Mouse (Mus musculus): ENCODE results near the gene Thra. TPM values are rescaled to one million over a fixed set of nuclear protein-coding genes. Genes with fewer than 3 reads are reported as not detected.

Thra gene
- polyA plus RNA-seq, 1 experiment: 23.5 TPM

DNA sequence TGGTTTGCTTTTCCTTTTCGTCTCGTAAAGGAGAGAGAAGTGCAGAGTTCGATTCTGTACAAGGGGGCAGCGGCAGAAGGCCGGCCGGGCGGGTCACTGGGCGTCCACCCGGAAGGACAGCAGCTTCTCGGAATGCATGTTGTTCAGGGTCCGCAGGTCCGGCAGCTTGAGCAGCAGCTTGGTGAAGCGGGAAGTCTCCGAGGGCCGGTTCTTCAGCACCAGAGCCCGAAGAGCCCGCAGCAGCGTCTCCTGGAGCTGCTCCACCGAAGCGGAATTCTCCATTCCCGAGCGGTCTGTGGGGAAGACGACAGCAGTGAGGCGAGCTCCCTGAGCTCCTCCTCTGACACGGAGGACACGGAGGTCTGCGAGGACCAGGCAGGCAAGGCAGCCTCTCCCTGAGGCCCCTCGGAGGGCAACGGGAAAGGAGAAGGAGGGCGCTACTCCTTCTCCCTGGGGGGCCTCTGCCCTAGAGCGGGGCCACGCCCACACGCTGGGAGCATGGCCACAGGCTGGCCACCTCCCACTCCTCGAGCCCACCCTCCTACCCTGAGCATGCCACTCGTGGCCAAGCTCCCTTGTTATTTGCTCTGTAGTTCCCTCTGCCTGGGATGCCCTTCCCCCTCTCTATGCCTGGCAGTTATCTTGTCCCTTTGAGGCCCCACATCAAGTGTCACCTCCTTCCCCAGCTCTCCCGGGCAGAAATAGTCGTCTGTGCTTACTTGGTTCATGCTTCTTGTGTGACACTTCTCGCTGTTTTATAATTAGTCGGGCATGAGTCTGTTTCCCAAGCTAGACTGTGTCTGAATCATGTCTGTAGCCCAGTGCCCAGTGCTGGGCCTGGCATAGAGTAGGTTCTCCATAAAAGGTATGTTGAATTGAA, 27.9 kb downstream of the Thra start:
- Histone ChIP-seq H3K27ac (ENCODE audit: insufficient read depth, low read depth, low read length) (no peak overlapping the region), H3K4me3 (ENCODE audit: insufficient read depth, low read length) (no peak overlapping the region), H3K4me1 (ENCODE audit: control insufficient read depth, insufficient read depth, low read length) (peaks cover 14% of the 10 kb centered on the region)
- TF ChIP-seq POLR2A (IDR thresholded peaks at IDR 0.05; ENCODE audit: borderline replicate concordance, low read depth, low read length) (no peak), CTCF (IDR thresholded peaks at IDR 0.05; ENCODE audit: low read depth, low read length) (no peak)

DNA sequence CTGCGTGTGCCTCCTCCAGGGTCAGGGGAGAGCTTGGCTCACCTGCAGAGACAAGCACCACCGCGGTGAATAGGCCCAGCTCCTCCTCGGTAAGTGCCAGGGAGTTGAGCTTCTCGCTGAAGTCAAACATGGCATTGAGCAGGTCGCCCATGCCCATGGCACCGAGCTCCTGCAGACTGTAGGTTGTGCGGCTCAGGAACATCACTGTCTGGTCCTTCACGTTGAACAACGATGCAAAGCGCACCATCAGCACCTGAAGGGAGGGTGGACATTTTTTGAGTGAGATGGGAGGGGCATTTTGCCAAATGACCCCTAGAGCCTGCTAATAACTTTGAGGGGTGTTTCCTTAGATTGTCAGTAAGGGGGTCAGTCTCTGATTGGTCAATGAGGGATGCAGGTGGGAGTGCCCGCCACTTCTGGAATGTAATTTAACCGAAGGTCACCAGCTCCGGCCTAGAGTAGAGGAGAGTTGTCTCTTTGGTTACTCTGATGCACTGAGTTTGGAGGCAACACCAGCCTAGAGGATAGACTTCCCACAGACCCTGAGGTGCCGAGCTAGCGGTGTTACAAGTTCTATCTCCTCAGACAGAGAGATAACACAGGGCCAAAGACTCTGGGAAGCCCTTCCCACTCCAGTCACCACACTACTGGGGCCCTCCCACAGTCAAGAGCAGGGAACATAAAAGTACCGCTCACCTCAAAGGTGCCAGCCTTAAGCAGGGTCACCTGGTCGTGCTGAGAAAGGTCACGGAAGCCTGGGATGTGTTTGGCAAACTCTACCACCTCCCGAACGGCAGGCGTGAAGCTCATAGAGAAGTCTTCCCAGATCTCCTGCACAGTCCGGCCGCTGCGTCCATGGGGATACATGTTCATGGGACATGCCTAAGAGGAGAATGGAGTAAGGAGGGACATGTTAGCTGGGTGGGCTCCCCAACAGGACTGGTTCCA, 28.8 kb downstream of the Thra start:
- TF ChIP-seq POLR2A (IDR thresholded peaks at IDR 0.05; ENCODE audit: borderline replicate concordance, low read depth, low read length) (no peak), CTCF (IDR thresholded peaks at IDR 0.05; ENCODE audit: low read depth, low read length) (no peak)
- Histone ChIP-seq H3K27ac (ENCODE audit: insufficient read depth, low read depth, low read length) (no peak overlapping the region), H3K4me1 (ENCODE audit: control insufficient read depth, insufficient read depth, low read length) (peaks cover 14% of the 10 kb centered on the region), H3K4me3 (ENCODE audit: insufficient read depth, low read length) (no peak overlapping the region)

DNA sequence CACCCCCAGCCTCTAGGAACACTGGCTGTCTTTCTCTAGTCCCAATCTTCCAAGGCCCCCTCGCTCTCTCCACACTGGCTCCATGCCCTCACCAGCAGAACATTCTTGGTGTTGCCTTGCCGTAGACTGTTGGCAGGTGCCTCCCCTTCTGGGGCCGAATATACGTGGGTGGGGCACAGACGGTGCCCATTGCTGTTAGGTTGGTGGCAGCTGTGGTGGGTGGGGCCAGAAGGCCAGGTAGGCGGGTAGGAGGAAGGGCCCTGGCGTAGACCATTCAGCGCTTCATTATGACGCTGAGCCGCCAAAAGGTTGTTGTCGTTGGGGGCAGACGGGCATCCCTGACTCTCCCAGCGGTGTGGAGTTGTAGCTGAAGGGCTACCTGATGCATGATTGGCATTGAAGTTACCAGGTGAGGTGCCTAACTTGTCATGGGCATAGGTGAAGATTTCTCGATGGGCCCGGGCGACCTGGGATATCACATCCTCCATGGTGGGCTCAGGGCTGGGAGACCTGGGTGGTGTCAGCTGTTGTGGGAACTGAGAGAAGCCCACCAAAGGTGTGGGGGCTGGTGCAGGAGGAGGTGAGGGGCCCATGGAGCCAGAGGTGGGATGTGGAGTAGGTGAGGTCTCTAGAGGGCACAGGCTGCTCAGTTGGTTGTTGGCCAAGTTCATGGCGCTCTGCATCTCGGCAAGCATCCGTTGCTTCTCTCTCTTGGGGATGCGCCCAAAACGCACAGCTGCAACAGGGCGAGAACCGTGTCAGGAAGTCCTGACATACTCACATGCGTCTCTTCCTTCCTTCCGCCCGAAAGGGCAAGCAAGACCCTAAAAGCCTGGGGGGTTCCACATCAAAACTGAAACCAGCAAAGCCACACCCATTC, 29.9 kb downstream of the Thra start:
- peaks cover 14% of the 10 kb centered on the region for H3K4me1 ChIP-seq (ENCODE audit: control insufficient read depth, insufficient read depth, low read length)
- H3K27ac ChIP-seq (ENCODE audit: insufficient read depth, low read depth, low read length): no peak overlapping the region
- H3K4me3 ChIP-seq (ENCODE audit: insufficient read depth, low read length): no peak overlapping the region
- no peak for TF ChIP-seq POLR2A (IDR thresholded peaks at IDR 0.05; ENCODE audit: borderline replicate concordance, low read depth, low read length)
- no peak for TF ChIP-seq CTCF (IDR thresholded peaks at IDR 0.05; ENCODE audit: low read depth, low read length)

DNA sequence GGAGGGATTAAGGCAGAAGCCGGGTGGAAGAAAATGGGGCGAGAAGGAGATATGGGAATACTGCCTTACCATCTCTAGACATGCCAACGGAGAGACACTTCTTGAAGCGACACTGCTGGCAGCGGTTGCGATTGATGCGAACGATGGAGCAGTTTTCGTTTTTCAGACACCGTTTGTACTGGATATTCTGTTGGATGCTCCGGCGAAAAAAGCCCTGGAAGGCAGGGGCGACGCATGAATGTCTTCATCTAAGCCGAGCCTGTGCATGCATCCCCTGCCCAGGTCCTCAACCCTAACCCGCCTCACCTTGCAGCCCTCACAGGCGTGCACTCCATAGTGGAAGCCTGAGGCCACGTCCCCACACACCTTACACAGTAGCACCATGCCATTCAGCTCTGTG, 30.7 kb downstream of the Thra start:
- Histone ChIP-seq H3K27ac (ENCODE audit: insufficient read depth, low read depth, low read length) (no peak overlapping the region), H3K4me1 (ENCODE audit: control insufficient read depth, insufficient read depth, low read length) (peaks cover 15% of the 10 kb centered on the region), H3K4me3 (ENCODE audit: insufficient read depth, low read length) (no peak overlapping the region)
- TF ChIP-seq POLR2A (IDR thresholded peaks at IDR 0.05; ENCODE audit: borderline replicate concordance, low read depth, low read length): no peak

DNA sequence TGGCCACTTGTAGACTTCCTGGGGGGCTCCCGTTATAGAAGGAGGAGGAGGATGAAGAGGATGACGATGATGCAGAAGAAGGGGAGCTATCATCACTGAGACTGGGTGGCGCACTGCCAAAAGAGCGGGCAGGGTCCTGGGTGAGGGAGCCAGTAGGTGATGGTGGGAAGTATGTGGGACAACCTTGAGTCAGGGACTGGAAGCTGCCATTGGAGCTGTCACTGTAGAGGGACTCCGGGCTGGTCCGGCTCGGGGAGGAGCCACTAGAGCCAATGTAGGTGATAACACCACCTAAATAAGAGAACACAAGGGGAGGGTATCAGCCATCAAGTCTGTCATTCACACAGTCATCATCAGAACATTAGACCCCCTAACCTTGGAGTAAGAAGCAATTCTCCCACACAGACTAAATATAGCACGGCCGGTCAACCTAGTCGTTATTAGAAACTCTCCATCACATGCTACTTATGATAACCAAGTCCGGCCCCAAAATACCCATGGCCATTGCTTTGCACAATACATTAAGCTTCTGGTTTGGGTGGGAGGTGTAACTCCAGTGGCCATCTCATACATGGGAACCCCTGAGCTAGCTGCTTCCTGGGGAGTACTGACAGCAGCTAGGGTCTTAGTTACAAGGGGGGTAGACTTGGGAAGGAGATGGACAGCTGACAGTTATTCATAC, 31.5 kb downstream of the Thra start:
- Histone ChIP-seq H3K4me1 (ENCODE audit: control insufficient read depth, insufficient read depth, low read length) (peaks cover 20% of the 10 kb centered on the region), H3K27ac (ENCODE audit: insufficient read depth, low read depth, low read length) (no peak overlapping the region), H3K4me3 (ENCODE audit: insufficient read depth, low read length) (no peak overlapping the region)
- no peak for TF ChIP-seq CTCF (IDR thresholded peaks at IDR 0.05; ENCODE audit: low read depth, low read length)
- no peak for TF ChIP-seq POLR2A (IDR thresholded peaks at IDR 0.05; ENCODE audit: borderline replicate concordance, low read depth, low read length)

DNA sequence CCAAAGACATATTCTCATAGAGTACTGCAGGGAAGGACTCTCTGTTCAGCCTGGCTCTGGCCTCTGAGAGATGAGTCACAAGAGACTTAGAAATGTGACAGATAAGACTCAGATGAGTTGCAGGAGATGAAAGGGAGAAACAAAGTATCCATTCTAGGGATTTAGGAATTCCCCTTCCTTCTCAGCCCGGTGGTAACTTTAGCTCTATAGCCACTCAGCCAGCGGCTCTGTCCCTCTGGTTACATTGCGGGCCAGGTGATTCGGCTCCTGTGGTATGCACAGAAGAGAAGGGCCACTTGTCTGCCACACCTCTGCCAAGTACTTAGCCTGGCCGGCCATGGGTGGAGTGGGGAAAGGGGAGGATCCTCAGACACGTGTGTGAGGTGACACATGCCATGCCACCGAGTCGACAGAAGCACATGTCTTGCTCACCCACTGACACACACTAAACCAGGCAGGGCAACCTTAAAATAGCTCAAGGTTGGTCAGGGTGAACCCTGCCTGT, 32.3 kb downstream of the Thra start:
- TF ChIP-seq CTCF (IDR thresholded peaks at IDR 0.05; ENCODE audit: low read depth, low read length): no peak
- TF ChIP-seq POLR2A (IDR thresholded peaks at IDR 0.05; ENCODE audit: borderline replicate concordance, low read depth, low read length): no peak
- peak overlapping the region; percentile 16; the same call in 1 of the 2 replicates for H3K4me3 ChIP-seq (ENCODE audit: insufficient read depth, low read length)
- no peak overlapping the region for H3K27ac ChIP-seq (ENCODE audit: insufficient read depth, low read depth, low read length)
- peaks cover 27% of the 10 kb centered on the region for H3K4me1 ChIP-seq (ENCODE audit: control insufficient read depth, insufficient read depth, low read length)

DNA sequence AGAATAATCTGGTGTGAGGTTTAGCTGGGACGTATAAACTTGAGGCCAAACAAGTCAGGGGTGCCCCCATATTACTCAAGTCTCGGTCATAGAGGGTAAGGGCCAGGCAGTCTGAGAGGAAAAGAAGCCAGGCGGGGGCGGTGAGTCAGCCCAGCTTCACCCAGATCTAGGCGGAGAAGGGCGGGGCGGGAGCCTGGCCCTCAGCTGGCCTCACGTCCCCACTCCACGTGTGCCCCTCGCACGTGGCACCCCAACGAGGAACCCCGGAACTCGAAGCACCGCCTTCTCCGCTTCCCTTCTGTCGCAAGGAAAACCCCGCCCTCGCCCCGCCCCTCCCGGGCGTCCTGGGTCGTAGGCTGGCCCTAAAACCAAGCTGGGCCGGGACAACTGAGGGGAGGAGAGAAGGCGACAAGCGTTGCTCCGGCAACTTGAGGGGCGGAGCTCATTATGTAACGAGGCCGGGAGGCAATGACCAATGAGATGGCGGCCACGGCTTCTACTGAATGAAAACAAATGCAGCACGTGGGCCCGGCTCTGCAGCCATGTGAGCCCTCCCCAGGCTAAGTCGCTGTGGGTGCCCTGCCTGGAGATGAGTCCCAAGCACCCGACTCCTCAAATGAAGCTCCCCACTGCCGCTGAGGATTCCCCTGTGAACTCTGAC, 33.3 kb downstream of the Thra start:
- H3K4me1 ChIP-seq (ENCODE audit: control insufficient read depth, insufficient read depth, low read length): peaks cover 34% of the 10 kb centered on the region

DNA sequence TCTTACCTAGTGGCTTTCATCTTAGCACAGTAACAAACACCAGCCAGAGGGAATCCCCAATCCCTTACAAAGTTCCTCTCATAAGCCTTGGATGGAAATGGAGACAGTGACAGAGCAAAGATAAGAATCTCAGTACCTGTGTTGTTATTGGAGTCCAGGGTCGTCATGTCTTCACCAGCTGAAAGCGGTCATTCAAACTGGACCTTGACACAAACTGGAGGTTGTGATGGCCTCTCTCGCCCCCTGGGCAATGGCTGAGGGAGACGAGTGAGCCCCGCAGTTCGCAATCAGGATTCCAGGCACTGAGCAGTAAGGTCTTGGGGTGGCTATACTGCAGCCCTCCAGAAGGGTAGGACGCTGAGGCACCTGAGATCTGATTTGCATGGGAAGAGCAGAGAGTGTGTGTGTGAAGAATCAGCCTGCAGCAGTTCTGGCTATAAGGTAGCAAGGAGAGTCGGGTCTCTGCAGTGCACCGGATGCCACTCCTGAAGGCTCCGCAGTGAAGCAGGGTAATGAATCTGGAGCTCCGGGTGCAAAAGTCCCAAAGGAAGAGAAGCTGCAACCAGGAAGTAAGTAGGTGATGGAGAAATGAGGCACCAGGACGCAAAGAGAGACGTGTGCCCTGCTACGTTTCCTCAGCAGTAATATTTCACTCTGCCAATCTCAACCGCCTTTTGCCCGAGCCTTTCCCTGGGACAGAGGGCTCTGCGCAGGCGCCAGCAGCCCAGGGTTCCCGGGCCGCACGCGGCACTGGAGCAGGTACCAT, 34.3 kb downstream of the Thra start, which contains the start of gene Nr1d1:
Gene Nr1d1 (minus strand): TSS at position 752 of the 766 bp plus-strand sequence.
- peak within 1 kb of the TSS; percentile 97 for H3K4me3 ChIP-seq (ENCODE audit: insufficient read depth, low read length)
- H3K27ac ChIP-seq (ENCODE audit: insufficient read depth, low read depth, low read length): peak within 1 kb of the TSS; percentile 94
- no peak for TF ChIP-seq POLR2A (IDR thresholded peaks at IDR 0.05; ENCODE audit: borderline replicate concordance, low read depth, low read length)
- peaks cover 34% of the 10 kb centered on the region for H3K4me1 ChIP-seq (ENCODE audit: control insufficient read depth, insufficient read depth, low read length)

More for the DNA sequence above, 33.3 kb downstream of the Thra start:
- H3K4me3 ChIP-seq (ENCODE audit: insufficient read depth, low read length): peak overlapping the region; percentile 97
- no peak for TF ChIP-seq POLR2A (IDR thresholded peaks at IDR 0.05; ENCODE audit: borderline replicate concordance, low read depth, low read length)
- TF ChIP-seq CTCF (IDR thresholded peaks at IDR 0.05; ENCODE audit: low read depth, low read length): no peak
- H3K27ac ChIP-seq (ENCODE audit: insufficient read depth, low read depth, low read length): peak overlapping the region; percentile 74
